Mouse (Mus musculus) small intestine, adult 2 months (tissue): ENCODE measurements around the gene Tex14. TPM values are rescaled to one million over a fixed set of nuclear protein-coding genes. Genes with fewer than 3 reads are reported as not detected.
A peak's percentile ranks its signal among the peaks of the same experiment; 100 is the strongest.
"Not testable (repeated sequence)": the region's sequence is repeated elsewhere in the genome, so short reads cannot be mapped to it uniquely, and the experiment has no call there.

Source experiments
- H3K27ac ChIP-seq: fragments of 200-500 bp; 2 replicates; pipeline ENCODE4 v1.5.1; 2012; ENCODE audit warnings: low read depth, low read length, control low read depth, inconsistent platforms; ENCODE audit not compliant: insufficient read depth
- H3K27me3 ChIP-seq: fragments of 200-500 bp; 2 replicates; pipeline ENCODE4 v1.6.1; 2012; ENCODE audit warnings: mild to moderate bottlenecking, moderate library complexity, low read length, inconsistent platforms; ENCODE audit not compliant: control insufficient read depth, insufficient read depth
- H3K36me3 ChIP-seq: fragments of 200-500 bp; 2 replicates; pipeline ENCODE4 v1.6.1; 2012; ENCODE audit warnings: mild to moderate bottlenecking, low read length, control low read depth, inconsistent platforms; ENCODE audit not compliant: control insufficient read depth, insufficient read depth
- H3K4me1 ChIP-seq: fragments of 200-500 bp; 2 replicates; pipeline ENCODE4 v1.6.1; 2012; ENCODE audit warnings: low read length, inconsistent platforms, mixed read lengths; ENCODE audit not compliant: control insufficient read depth, insufficient read depth, insufficient read length
- H3K4me3 ChIP-seq: fragments of 200-500 bp; 2 replicates; pipeline ENCODE4 v1.5.1; 2012; ENCODE audit warnings: low read depth, mild to moderate bottlenecking, control low read depth, inconsistent platforms, low read length, moderate library complexity
- CTCF ChIP-seq: fragments of 200-500 bp; IDR thresholded peaks from 2 replicates; pipeline ENCODE4 v1.5.1; 2012; ENCODE audit warnings: low read depth, mild to moderate bottlenecking, control low read depth, inconsistent platforms, low read length, moderate library complexity, mixed read lengths; ENCODE audit not compliant: insufficient replicate concordance, insufficient read length; ENCODE audit errors: extremely low read depth
- POLR2A ChIP-seq: fragments of 200-500 bp; IDR thresholded peaks from 2 replicates; pipeline ENCODE4 v1.6.1; 2012; ENCODE audit warnings: low read depth, mild to moderate bottlenecking, control low read depth, inconsistent platforms, low read length, moderate library complexity
- WGBS: fragments of 180-500 bp; shearing (Covaris S2); methylation state at CpG from one replicate; pipeline ENCODE4 v1.1.7; 2018; 5-methylcytosine and 5-hydroxymethylcytosine counted together
- polyA plus RNA-seq: library from polyadenylated mRNA; depleted of rRNA; stranded (reverse); fragments of >200 nt; gene quantifications from 2 replicates; pipeline ENCODE4 v1.2.3, GENCODE M21; 2012

Gene Tex14
- polyA plus RNA-seq, 1 experiment = 0.19 TPM

DNA sequence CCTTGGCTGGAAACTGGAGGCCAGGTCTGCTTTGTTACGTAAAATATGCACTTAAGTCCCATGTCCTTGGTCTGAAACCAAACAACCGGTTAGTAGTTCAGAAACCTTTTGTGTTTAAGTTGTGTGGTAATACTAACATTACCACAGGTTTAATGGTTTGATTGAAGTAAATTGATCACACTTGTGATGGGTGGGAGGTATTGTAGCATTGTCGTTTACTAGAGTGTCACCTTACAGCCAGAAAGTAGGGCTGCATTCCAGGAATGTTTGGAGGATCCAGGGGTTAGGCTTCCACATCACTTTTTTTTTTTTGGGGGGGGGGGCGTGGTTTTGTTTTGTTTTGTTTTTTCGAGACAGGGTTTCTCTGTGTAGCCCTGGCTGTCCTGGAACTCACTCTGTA is 11.3 kb downstream of the Tex14 start:
- H3K36me3 ChIP-seq = no peaks in the 10 kb centered on the region
- H3K27me3 ChIP-seq = no peaks in the 10 kb centered on the region
- WGBS = 57% methylated on average over 5 of the region's 5 CpGs
- no peak overlapping the region for H3K4me3 ChIP-seq
- TF ChIP-seq CTCF (no peak), POLR2A (no peak)
- no peak overlapping the region for H3K27ac ChIP-seq
- H3K4me1 ChIP-seq = no peaks in the 10 kb centered on the region

DNA sequence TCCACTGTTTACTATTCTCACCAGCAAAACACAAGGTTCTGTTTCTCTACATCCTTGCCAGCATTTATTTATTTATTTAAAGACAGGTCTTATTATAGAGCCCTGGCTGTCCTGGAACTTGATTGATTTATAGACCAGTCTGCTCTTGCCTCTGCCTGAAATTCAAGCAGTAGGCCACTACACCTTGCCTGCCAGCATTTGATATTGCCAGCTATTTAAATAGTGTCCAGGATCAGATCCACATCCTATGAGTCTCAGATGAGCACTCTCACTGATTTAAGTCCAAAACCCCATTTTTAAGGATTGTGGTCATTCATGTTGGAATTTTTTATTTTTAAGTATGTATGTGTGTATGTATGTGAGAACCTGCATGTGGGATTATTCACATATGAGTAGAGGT is 16.0 kb downstream of the Tex14 start:
- H3K4me1 ChIP-seq = no peaks in the 10 kb centered on the region
- H3K27ac ChIP-seq = no peak overlapping the region
- H3K27me3 ChIP-seq = no peaks in the 10 kb centered on the region
- TF ChIP-seq POLR2A (no peak), CTCF (no peak)
- no peak overlapping the region for H3K4me3 ChIP-seq
- H3K36me3 ChIP-seq = no peaks in the 10 kb centered on the region

DNA sequence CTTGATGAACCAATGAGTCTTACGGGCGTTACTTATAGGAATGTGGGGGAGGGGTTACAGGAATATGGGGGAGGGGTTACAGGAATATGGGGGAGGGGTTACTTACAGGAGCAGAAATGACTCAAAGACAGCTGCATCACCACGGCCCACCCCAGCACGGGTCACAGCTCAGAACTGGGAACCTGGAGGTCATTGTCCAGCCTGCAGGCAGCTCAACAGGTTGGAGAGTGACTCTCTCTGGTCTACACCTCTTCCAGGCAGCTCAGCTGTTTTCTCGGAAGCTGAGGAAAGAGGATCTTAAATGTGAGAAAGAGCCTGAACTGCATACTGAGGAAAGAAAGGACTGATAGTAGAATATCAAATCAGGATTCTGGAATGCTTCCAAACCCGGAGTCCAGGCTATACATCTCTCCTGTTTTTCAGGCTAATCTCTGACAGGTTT is 16.9 kb downstream of the Tex14 start:
- Histone ChIP-seq H3K4me3 (no peak overlapping the region), H3K4me1 (no peaks in the 10 kb centered on the region), H3K36me3 (no peaks in the 10 kb centered on the region), H3K27me3 (no peaks in the 10 kb centered on the region), H3K27ac (no peak overlapping the region)
- 4% methylated on average over 6 of the region's 6 CpGs for WGBS
- TF ChIP-seq CTCF = no peak
- TF ChIP-seq POLR2A = no peak

DNA sequence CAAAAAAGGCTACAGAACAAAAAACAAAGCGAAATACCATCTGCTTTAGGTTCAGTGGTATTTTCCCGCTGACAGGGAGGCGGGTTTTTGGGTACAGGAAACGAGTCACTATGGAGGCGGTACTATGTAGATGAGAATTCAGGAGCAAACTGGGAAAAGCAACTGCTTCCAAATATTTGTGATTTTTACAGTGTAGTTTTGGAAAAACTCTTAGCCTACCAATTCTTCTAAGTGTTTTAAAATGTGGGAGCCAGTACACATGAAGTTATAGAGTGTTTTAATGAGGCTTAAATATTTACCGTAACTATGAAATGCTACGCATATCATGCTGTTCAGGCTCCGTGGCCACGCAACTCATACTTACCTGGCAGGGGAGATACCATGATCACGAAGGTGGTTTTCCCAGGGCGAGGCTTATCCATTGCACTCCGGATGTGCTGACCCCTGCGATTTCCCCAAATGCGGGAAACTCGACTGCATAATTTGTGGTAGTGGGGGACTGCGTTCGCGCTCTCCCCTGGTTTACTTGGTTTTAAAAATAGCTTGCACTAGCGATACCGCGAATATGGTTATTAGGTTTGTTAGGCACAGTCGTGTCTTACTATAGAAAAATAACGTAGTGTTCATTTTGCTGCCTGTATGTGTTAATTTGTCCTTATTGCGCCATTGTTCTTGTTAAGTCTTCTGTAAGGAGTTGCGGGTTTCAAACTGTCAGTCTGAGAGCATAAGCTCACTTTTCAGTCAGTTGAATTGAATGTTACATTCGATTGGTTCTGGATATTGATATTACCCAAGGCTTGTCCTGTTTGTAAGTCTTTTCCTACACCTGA is 17.9 kb downstream of the Tex14 start:
- TF ChIP-seq CTCF (no peak), POLR2A (peak; percentile 97)
- no peak overlapping the region for H3K4me3 ChIP-seq
- peak overlapping the region; percentile 24; the same call in 1 of the 2 replicates for H3K27ac ChIP-seq
- H3K27me3 ChIP-seq = no peaks in the 10 kb centered on the region
- H3K4me1 ChIP-seq = no peaks in the 10 kb centered on the region
- WGBS = under 1% methylated on average over 26 of the region's 26 CpGs
- H3K36me3 ChIP-seq = no peaks in the 10 kb centered on the region

DNA sequence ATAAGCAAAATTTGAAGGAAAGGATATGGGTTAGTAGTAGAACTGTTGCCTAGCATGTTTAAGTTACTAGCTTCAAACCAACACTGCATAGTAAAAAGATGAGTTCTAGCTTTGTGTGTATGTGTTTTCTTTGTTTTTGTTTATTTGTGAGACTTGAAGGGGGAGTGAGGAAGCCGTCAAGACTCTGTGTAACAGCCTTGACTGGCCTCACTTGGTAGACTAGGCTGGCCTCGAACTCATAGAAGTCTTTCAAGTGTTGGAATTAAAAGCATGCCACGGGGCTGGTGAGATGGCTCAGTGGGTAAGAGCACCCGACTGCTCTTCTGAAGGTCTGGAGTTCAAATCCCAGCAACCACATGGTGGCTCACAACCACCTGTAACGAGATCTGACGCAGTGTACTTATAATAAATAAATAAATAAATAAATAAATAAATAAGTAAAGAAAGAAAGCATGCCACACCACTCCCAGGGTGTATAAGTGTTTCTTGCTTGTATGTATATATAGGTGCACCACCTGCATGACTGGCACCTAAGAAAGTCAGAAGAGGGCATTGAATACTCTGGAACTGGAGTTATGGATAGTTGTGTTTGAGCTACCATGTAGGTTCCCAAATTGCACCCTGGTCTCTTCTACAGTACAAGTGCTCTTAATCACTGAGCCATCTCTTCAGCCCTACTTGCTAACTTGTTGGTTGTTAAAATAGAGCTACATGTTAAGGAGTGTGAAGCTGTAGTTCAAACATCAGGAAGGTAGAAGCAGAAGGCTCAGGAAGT is 18.9 kb downstream of the Tex14 start:
- no peaks in the 10 kb centered on the region for H3K36me3 ChIP-seq
- H3K4me1 ChIP-seq = no peaks in the 10 kb centered on the region
- 23% methylated on average over 6 of the region's 6 CpGs for WGBS
- H3K4me3 ChIP-seq = no peak overlapping the region
- no peak overlapping the region for H3K27ac ChIP-seq
- no peaks in the 10 kb centered on the region for H3K27me3 ChIP-seq
- no peak for TF ChIP-seq CTCF

DNA sequence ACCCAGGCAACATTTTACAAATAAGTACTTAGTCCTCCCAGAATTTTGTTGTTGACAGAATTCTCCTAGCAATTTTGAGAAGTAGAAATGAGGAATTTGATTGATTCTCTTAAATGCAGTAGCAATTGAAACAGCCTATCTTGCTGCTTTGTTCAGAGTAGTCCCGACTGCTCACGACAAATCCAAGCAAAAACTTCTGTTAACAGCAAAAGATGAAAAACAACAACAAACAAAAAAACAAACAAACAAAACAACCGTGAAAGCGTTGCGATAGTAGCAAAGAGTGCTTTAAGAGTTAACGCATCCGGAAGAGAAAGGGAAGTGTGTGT is 21.2 kb downstream of the Tex14 start:
- no peaks in the 10 kb centered on the region for H3K4me1 ChIP-seq
- under 1% methylated on average over 7 of the region's 7 CpGs for WGBS
- H3K36me3 ChIP-seq = no peaks in the 10 kb centered on the region
- H3K4me3 ChIP-seq = no peak overlapping the region
- no peak for TF ChIP-seq POLR2A
- TF ChIP-seq CTCF = no peak
- H3K27ac ChIP-seq = no peak overlapping the region
- H3K27me3 ChIP-seq = no peaks in the 10 kb centered on the region

DNA sequence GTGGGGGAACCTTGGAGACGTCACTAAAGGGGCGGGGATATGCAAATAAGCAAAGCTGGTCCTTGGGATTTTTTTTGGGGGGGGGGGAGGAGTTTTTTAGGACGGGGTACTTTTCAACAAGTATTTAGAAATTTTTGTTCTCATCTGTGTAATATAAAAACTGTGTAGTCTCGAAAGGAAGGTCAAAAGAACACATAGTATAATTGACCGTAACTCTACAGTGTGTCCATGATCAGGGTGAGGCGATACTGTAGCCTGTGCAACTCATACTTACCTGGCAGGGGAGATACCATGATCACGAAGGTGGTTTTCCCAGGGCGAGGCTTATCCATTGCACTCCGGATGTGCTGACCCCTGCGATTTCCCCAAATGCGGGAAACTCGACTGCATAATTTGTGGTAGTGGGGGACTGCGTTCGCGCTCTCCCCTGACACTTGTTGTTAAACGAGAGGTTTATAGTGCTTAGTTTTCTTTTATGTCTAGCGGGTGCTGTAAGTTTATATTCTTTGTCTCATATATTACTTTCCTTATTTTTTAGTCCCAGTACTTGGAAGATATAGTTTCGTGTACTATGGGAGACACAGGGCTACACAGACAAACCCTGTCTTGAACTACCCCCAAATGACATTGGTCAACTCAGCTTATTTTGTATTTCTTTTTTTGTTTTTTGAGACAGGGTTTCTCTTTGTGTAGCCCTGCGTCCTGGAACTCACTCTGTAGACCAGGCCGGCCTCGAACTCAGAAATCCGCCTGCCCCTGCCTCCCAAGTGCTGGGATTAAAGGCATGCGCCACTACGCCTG is 21.8 kb downstream of the Tex14 start:
- H3K4me1 ChIP-seq, H3K36me3 ChIP-seq, H3K4me3 ChIP-seq, H3K27me3 ChIP-seq: not testable (repeated sequence)
- TF ChIP-seq POLR2A = peak; percentile 93
- under 1% methylated on average over 24 of the region's 24 CpGs for WGBS
- H3K27ac ChIP-seq = peak overlapping the region; percentile 8; the same call in 1 of the 2 replicates
